Mouse (Mus musculus): ENCODE measurements around the gene Egfl7. TPM values are rescaled to one million over a fixed set of nuclear protein-coding genes. Genes with fewer than 3 reads are reported as not detected.

The Egfl7 gene
- total RNA-seq, 2 experiments from 2014 or later, result 73.0 to 78.3 TPM

DNA sequence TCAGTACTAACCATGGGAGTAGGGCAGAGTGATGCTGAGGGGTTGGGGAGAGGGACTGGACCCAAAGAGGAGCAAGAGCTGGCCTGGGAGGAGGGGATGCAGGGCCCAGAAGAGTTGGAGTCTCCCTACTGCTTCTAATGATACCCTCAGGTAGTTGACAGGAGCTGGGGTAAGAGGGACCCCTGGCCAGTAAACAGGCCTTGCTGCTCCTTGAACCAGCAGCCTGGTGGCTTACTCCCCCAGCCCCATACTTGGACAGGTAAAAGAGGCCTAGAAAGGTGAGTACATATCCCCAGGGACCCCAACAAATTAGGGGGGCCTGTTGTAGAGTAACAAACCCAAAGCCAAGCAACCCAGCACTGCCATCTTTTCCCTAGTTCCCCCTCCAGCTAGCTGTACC lies 29.0 kb downstream of the Egfl7 start:
- DNase-seq, result no peak
- intact Hi-C loops (cut with DNase I), result no loop called here

DNA sequence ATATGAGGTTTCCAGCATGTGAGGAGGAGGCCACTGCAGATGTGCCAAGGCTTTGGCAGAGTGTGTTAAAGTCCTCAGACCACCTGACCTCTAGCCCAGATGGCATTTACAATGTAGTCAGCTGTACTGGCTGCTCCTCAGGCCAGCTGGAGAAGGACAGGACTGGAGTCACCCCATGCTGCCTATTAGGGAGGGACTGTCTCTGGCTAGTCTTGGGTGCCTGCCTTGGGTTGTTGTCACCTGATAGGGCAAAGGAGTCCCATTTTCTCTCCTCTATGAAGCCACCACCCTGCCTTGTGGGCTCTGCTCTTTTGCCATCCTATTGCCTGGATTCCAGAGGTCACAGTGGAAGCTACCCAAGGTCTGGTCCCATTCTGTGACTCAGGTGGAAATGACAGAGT lies 29.4 kb downstream of the Egfl7 start:
- no peak for DNase-seq
- intact Hi-C loops (cut with DNase I), result no loop called here

DNA sequence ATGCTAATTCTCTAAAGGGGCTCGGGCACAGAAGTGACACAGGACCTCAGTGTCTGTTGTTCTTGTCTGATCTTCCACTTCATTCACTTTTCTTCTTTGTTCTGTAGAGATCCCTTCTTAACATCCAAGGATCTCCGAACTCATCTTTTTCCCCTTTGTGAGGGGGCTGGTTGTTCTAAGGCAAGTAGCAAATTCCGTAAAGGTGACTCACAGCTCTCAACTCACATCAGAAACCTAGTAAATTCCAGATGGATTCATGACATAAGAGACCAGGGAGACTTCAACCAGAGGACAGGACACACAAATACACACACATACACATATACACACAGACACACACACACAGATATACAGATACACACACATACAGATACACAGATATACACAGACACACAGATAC lies 30.7 kb downstream of the Egfl7 start:
- intact Hi-C loops (cut with DNase I), result no loop called here
- DNase-seq, result no peak

DNA sequence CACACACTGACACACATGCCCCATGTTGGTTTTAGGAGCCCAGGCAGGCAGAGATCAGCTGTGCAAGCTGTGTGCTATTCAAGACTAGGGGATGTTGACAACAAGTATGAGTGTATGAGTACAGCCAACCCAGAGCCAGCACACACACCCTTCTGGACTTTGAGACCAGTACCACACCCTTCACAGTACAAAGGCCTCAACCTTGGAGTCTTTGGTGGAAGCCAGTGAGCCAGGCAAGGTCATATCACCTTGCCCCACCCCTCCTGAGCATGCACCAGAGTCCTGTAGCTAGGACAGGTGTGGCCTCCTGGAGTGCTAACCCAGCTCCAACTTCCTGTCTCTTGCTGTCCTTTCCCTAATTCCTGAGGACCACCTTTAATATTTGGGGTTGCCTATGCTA lies 31.2 kb downstream of the Egfl7 start:
- intact Hi-C loops (cut with DNase I), result no loop called here
- DNase-seq, result no peak

DNA sequence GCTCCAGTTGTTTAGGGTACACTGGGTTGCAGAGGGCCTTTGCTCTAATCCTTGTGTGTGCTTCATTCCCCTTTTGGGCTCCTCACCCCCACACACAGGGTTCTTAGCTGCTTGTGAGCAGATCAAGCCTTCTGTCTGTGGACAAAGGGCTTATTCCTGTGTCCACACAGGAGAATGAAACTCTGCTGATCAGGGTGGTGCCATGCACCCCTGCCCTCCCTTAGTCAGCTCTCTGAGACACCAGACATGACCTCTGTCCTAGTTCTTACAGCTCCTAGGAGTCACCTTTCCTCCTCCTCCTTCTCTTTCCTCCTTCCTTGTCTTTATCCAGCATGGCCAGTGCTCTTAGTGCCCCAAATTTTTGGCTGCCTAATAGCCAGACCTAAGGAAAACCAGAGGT lies 32.1 kb downstream of the Egfl7 start:
- DNase-seq, result no peak
- intact Hi-C loops (cut with DNase I), result no loop called here

DNA sequence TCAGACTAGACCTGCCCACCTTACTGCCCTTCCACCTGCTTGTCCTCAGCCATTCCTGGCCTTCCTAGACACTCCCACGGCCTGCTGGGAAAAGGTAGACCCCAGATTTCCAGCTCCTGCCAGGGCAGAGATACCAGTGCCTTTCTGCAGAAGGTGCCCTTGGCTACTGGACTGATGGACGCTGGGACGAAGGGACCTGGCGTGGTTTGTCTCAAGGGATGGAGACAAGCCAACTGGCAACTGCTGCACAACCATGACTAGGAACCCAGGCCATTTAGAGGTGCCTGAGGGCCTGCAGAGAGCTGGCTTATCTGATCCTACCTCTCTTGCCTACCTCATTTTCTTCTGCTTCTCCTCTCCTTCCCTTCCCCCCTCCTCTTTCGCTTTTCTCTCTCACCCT lies 35.1 kb downstream of the Egfl7 start:
- intact Hi-C loops (cut with DNase I), result no loop called here
- DNase-seq, result no peak

DNA sequence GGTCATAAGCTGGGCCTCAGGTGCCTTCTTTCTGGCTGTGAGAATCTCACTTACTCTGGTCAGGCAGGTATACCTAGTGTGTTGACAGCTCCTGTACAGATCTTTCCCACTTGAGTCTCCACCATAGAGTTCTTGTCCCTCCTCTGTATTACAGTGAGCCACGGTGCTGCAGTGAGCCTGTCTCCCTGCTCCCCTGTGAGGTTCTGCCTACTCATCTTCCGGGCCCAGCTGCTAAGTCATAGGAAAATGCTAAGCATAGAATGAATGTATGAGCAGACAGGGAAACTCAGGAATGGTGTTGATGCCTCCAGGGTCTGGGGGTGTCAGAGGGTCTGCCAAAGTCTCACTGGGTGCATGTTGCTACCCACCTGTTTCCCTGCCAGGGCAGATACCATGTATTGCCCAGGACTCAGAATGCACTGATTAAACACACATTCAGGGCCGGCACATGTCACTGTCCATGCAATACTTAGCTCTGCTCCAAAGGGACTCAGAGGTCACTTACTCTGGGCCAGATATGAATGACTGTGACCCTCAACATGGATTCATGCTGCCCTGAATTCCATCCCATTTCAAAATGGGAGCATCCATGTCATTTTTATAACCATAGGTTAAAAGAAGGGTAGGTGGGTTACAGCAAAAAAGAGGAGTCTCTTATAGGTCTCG lies 35.8 kb downstream of the Egfl7 start:
- intact Hi-C loops (cut with DNase I), result no loop called here
- DNase-seq, result no peak

DNA sequence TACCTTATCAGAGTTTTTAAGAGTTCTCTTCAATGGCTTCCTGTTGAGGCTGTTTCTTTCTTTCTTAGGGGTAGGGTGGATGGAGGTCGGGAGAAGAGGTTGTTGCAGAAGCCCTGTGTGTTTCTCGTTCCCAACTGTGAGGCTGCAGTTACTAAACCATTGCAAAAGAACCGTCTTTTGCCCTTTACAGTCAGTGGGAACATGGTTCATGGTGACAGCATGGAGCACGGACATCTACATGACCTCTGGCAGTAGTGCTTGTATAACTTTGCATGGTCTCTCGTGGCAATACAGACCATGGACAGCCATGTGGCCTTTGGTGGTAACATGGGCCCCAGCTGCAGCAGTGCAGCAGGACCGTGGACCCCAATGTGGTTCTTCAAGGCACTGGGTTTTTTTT lies 37.5 kb downstream of the Egfl7 start:
- no peak for DNase-seq
- intact Hi-C loops (cut with DNase I), result no loop called here

DNA sequence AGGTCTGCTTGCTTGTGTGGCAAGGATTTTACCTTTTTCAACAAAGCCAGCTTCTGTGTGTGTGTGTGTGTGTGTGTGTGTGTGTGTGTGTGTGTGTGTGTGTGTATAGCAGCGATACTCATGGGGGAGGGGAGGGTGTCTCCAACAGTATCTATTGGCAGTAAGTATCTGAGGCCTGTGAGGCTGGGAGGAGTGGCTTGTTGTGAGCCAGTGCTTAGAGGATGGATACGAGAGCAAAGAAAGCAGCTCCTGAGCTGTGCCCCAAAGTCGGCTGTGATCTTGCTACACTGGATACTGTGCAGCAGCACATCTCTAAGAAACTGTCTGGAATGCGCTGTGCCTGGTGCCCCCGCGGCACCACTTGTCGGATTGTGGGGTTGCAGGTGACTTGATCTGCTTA lies 38.1 kb downstream of the Egfl7 start:
- no peak for DNase-seq
- intact Hi-C loops (cut with DNase I), result no loop called here

DNA sequence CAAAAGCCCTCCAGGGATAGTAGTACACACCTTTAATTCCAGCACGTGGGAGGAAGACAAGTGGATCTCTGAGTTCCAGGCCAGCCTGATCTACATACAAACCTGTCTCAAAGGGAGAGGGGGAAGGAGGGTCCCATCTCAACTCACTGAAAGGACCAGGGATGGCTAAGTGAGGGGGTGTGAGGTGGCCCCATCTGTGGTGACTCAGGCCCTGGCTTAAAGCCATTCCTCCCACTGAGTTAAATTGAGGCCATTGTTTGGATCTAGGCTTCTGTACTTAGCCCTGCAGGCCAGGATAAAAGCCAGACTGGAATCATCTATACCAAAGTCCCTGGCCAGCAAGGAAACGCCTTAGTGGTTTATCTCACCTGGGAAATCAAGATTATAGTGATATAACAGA lies 41.4 kb downstream of the Egfl7 start:
- intact Hi-C loops (cut with DNase I), result no loop called here

DNA sequence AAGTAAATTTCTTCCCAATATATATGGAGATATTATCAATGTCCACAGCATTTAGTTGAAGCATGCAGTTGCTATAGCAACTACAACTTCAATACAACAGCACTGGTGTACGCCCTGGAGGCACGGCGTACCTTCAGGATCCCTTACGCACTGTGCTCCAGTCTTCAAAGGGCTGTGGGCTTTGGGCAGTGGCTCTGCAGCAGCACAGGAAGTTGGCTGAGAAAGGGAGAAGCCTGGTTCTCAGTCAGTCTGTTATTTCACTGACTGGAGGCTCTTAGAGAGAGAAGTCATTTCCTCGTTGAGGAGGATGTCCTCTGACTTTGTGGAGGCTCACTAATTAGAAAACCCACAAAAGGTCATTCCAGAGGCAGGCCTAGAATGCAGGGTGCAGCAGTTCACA lies 43.2 kb downstream of the Egfl7 start:
- intact Hi-C loops (cut with DNase I), result no loop called here
- DNase-seq, result no peak

More for the DNA sequence above, 41.4 kb downstream of the Egfl7 start:
- no peak for DNase-seq

DNA sequence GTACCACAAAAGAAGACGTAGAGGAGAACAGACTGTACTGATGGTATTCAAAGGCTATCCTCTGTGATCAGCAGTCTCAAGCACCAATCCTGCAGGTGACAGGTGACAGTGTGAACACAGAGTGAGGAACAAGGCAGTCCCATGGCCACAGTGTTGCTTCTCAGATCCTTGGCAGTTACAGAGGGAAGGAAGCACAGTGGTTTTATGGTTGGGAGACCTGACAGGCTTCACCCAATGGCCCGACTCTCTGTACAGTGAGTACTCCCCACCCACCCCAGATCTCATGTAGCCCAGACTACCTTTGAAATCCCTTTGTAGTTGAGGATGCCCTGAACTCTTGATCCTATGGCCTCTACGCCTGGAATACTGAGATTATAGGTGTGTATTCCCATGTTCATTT lies 45.6 kb downstream of the Egfl7 start:
- intact Hi-C loops (cut with DNase I), result no loop called here
- DNase-seq, result no peak

DNA sequence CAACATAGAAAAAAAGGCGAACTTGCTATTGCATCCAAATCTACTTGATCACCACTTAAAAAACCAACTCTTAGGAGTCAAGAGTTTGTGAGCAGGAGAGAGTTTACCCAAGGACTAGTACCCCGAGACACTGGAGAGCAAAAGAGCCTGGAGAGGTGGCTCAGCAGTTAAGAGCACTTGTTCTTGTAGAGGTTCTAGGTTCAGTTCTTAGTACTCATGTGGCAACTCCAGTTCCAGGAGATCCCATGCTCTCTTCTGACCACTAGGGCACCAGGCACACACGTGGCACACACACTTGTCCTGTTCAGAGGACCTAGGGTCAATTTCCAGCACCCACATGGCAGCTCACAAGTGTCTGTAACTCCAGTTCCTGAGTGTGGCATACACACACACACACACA lies 46.3 kb downstream of the Egfl7 start:
- DNase-seq, result no peak
- intact Hi-C loops (cut with DNase I), result no loop called here

DNA sequence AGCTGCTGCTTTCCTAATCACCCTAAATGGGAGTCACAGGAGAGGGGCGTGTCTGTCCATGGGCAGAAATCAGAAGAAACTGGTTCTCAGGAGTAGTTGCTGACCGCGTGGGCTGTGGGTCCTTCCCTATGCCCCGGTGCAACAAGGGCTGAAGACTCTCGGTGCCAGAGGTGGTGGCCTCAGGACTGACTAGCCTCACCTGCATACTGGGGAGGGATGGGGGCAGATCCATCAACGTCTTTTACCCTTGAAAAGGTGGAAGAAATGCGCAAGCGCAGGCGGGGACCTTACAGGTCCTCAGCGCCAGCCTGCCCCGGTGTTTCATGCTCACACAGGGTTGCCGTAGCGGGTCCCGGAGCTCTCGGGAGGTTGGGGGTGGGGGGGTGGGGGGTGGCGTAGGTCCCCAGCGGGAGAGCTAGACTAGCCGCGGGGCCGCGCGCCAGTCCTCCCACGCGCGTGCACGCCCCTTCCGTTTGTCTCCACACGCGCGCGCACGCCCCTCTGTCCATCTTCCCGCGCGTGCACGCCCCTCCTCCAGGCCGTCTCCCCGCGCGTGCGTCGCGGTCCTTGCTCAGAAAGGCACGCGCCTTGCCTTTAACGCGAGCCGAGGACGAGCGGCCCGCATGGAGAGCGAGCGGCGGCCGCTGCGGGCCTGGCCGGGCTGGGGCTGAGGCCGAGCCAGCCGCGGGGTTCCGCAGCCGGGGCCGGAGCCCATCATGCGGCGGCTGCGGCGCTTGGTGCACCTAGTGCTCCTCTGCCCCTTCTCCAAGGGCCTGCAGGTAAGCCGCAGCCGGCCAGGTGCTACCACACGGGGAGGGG lies 48.3 kb downstream of the Egfl7 start, which contains the start of gene Fam69b:
TSS of gene Fam69b (plus strand) at position 537 of the 819 bp plus-strand sequence.
- intact Hi-C loops (cut with DNase I), result no loop called here
- peak; percentile 92 for DNase-seq

DNA sequence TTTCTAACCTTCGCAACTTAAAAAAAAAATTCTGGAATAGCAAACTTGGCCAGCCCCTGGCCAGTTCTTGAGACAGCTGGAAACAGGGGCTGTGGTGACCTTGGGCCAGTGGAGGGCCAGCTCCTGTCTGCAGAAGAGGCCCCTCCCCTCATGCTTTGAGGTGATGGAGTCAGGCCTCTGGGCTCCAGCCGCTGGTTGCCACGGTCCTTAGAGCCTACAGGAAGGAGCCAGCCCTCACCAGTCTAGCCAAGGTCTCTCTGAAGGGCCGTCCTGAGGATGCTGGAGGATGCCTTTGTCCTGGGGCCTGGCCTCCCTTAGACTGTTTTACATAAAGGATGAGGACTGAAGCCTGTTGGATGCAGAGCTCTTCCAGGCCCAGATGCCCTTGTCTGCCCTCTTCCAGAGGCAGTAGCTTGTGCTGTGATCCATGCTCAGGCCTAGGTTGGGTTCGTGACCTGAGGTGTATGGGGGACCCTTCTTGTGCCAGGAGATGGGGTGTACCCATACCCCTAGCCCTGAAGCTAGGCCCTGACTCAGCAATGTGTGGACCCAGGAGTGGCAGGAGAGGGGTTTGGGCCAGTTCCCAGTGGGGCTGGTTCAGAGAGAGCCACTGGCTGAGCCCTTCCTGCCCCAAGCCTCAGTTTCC lies 49.1 kb downstream of the Egfl7 start:
- intact Hi-C loops (cut with DNase I), result no loop called here
- no peak for DNase-seq

DNA sequence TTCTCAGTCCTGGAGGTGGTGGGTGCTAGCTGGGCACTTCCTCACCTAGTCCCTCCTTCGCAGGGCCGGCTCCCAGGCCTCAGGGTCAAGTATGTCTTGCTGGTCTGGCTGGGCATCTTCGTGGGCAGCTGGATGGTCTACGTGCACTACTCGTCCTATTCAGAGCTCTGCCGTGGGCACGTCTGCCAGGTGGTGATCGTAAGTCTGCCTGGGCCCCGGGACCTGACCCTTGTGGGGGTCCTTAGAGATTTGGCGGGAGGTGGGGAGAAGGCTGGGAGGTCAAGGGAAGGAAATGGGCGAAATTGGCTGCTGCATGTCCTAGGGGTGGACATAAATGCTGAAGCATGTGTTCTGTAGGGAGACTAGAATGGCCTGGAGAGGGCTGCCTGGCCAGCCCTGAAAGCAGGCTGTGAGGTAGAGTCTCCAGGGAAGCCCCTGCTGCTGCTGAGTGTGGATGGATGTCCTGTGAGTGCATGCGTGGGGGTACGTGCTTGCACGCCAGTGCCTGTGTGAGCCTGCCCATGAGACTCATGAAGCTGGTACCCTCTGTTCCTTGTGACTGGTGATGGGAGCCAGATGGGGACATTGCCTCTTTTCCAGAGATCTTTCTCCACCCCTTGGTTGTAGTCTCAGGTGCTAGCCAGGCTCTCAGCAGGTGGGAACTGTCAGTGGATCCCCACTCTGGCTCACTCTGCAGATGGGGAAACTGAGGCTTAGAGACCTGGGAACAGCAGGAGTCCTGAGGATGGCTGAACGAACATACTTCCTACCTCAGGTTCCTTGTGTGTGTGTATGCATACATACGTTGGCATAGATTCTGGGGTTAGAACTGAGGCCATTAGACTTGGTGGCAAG lies 53.0 kb downstream of the Egfl7 start:
- intact Hi-C loops (cut with DNase I), result no loop called here
- no peak for DNase-seq

DNA sequence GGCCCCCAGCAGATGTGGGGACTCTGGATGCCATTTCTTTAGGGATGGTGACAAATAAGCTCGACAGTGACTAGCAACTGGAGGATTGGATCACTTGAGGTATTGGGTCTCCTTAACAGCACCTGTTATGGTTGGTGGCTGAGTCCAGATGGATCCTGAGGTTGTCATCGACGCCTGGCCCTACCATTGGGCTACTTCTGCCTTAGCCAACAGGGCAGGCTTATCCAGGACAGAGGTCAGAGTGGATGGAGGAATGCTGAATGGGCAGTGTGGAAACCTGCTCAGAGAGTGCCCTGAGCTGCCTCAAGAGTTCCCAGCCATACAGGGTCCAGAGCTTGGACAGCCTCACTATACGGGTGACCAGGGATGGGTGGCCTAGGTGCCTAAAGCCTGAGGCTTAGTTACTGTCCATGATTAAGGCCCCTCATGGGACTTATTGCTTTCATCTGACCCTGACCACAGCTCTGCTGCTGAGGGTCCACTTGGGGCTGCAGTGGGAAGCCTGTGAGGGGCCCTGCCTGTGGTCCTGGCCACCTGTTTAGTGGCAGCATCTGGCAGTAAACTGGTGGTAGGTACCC lies 54.2 kb downstream of the Egfl7 start:
- intact Hi-C loops (cut with DNase I), result no loop called here
- DNase-seq, result no peak

DNA sequence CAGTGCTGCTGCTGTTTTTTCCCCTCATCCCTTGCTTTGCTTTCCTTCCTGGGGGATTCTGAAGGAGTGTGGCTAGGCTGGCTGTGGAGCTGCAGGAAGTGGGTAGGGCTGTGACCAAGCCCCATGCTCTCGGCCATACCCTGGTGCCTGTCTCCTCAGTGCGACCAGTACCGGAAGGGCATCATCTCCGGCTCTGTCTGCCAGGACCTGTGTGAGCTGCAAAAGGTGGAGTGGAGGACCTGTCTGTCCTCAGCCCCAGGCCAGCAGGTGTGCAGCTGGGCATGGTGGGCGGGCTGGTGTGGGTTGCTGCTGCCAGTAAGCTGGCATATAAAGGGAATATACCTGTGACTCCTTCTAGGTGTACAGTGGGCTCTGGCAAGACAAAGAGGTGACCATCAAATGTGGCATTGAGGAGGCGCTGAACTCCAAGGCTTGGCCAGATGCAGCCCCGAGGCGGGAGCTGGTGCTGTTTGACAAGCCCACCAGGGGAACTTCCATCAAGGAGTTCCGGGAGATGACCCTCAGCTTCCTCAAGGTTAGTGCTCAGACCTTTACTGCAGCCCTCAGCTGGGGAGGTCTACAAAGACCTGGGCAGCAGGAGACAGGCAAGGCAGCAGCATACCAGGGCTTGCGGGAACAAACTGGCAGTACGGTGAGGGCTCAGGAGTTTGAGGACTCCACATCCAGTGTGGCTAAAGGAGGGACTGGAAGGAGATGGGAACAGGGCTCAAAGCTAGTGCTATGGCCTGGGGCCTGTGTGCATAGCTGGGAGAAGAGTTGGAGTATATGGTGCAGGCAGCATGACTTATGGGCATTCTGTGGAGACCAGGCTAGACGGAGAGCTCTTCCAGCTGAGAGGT lies 55.0 kb downstream of the Egfl7 start:
- intact Hi-C loops (cut with DNase I), result loop anchor here (5.0 kb wide), 1 partner anchor 183 kb away; no protein-coding TSS in a partner anchor
- DNase-seq, result no peak

DNA sequence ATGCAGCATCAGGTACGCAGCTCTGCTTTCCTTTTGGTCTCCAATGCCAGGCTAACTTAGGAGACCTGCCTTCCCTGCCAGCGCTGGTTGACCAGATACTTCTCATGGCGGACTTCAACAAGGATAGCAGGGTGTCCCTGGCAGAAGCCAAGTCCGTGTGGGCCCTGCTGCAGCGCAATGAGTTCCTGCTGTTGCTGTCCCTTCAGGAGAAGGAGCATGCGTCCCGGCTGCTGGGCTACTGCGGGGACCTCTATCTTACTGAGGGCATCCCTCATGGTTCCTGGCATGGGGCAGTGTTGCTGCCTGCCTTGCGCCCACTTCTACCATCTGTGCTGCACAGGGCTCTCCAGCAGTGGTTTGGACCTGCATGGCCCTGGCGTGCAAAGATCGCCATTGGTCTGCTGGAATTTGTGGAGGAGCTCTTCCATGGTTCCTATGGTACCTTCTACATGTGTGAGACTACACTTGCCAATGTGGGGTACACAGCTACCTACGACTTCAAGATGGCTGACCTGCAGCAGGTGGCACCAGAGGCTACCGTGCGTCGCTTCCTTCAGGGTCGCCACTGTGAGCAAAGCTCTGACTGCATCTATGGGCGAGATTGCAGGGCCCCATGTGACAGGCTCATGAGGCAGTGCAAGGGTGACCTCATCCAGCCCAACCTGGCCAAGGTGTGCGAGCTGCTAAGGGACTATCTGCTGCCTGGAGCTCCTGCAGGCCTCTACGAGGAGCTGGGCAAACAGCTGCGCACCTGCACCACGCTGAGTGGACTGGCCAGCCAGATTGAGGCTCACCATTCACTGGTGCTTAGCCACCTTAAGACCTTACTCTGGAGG lies 55.9 kb downstream of the Egfl7 start:
- no peak for DNase-seq
- intact Hi-C loops (cut with DNase I), result loop anchor here (5.0 kb wide), 1 partner anchor 183 kb away; no protein-coding TSS in a partner anchor

Data from left cerebral cortex, postnatal 4 days (tissue).